Mouse (Mus musculus) hindbrain, embryonic 15.5 days (tissue): ENCODE measurements around the gene Spaca9. TPM values are rescaled to one million over a fixed set of nuclear protein-coding genes. Genes with fewer than 3 reads are reported as not detected.

Experiments
- ATAC-seq: fragments of 200-750 bp; cut with Nextera tagmentation; 2 replicates; pipeline ENCODE4 v1.8.0; 2017; ENCODE audit warnings: low read depth, moderate number of reproducible peaks, moderate TSS enrichment; ENCODE audit not compliant: low FRiP score
- H3K27ac ChIP-seq: fragments of 300-500 bp; sonication (generic); replicated peaks from 2 replicates; pipeline ENCODE4 v1.5.1; 2015; ENCODE audit warnings: mild to moderate bottlenecking, inconsistent platforms
- H3K27me3 ChIP-seq: fragments of 300-500 bp; sonication (generic); 2 replicates; pipeline ENCODE4 v1.6.1; 2015; ENCODE audit warnings: control low read depth, inconsistent platforms
- H3K36me3 ChIP-seq: fragments of 300-500 bp; sonication (generic); 2 replicates; pipeline ENCODE4 v1.6.1; 2015; ENCODE audit warnings: control low read depth, inconsistent platforms
- H3K4me1 ChIP-seq: fragments of 300-500 bp; sonication (generic); replicated peaks from 2 replicates; pipeline ENCODE4 v1.6.1; 2015; ENCODE audit warnings: control low read depth, inconsistent platforms
- H3K4me2 ChIP-seq: fragments of 300-500 bp; sonication (generic); 2 replicates; pipeline ENCODE4 v1.6.1; 2015; ENCODE audit warnings: moderate library complexity, mild to moderate bottlenecking, inconsistent platforms
- H3K4me3 ChIP-seq: fragments of 300-500 bp; sonication (generic); 2 replicates; pipeline ENCODE4 v1.5.1; 2015; ENCODE audit warnings: mild to moderate bottlenecking, inconsistent platforms
- H3K9ac ChIP-seq: fragments of 300-500 bp; sonication (generic); 2 replicates; pipeline ENCODE4 v1.6.1; 2015; ENCODE audit warnings: inconsistent platforms
- H3K9me3 ChIP-seq: fragments of 300-500 bp; sonication (generic); 2 replicates; pipeline ENCODE4 v1.6.1; 2016; ENCODE audit warnings: control low read depth, inconsistent platforms
- WGBS: fragments of 180-500 bp; shearing (Covaris S2); methylation state at CpG from one replicate; pipeline ENCODE4 v1.1.7; 2015; 5-methylcytosine and 5-hydroxymethylcytosine counted together
- microRNA-seq: library from miRNA; unstranded; fragments of <30 nt; microRNA quantifications from one replicate; pipeline ENCODE4, GENCODE M21; 2016
- polyA plus RNA-seq: library from polyadenylated mRNA; unstranded; fragments of >200 nt; fragmentation: Nextera tagmentation; extraction: Ambion mirVana; gene quantifications from 2 replicates; pipeline ENCODE4 v1.2.1, GENCODE M21; 2015

Spaca9 gene
- polyA plus RNA-seq, 1 experiment from 2014 or later, result 3.9 TPM

GRCm38 (mm10) chr2:28654295-28654694 is 45.2 kb downstream of the Spaca9 start:
- no peak overlapping the region for H3K4me3 ChIP-seq
- H3K27ac ChIP-seq, result no peak overlapping the region
- H3K4me2 ChIP-seq, result no peak overlapping the region
- H3K9me3 ChIP-seq, result no peaks in the 10 kb centered on the region
- H3K36me3 ChIP-seq, result peaks cover 33% of the 10 kb centered on the region
- H3K27me3 ChIP-seq, result no peaks in the 10 kb centered on the region
- 71% methylated on average over 2 of the region's 2 CpGs for WGBS
- H3K9ac ChIP-seq, result no peak overlapping the region
- no peak for ATAC-seq
- H3K4me1 ChIP-seq, result no peaks in the 10 kb centered on the region

- Histone ChIP-seq H3K36me3 (peaks cover 24% of the 10 kb centered on the region), H3K27me3 (no peaks in the 10 kb centered on the region), H3K4me3 (no peak overlapping the region), H3K4me1 (no peaks in the 10 kb centered on the region), H3K9ac (no peak overlapping the region), H3K27ac (no peak overlapping the region), H3K4me2 (no peak overlapping the region), H3K9me3 (no peaks in the 10 kb centered on the region)
- WGBS, result 93% methylated on average over 7 of the region's 7 CpGs
- ATAC-seq, result no peak
Measured at GRCm38 (mm10) chr2:28653351-28653750, 46.2 kb downstream of the Spaca9 start.

- 0 out of 2 replicates have a peak, but pooled peaks cover 9% of the 10 kb centered on the region for H3K36me3 ChIP-seq
- no peaks in the 10 kb centered on the region for H3K27me3 ChIP-seq
- ATAC-seq, result no peak
- no peak overlapping the region for H3K4me3 ChIP-seq
- no peaks in the 10 kb centered on the region for H3K9me3 ChIP-seq
- H3K4me1 ChIP-seq, result no peaks in the 10 kb centered on the region
- H3K27ac ChIP-seq, result no peak overlapping the region
- H3K9ac ChIP-seq, result no peak overlapping the region
- H3K4me2 ChIP-seq, result no peak overlapping the region
Measured at GRCm38 (mm10) chr2:28650526-28650925, 49.0 kb downstream of the Spaca9 start.

GRCm38 (mm10) chr2:28643081-28643480 is 56.4 kb downstream of the Spaca9 start:
- Histone ChIP-seq H3K9me3 (no peaks in the 10 kb centered on the region), H3K4me2 (peak overlapping the region; percentile 83), H3K9ac (no peak overlapping the region; the same call in 1 of the 2 replicates), H3K27ac (no peak overlapping the region), H3K36me3 (no peaks in the 10 kb centered on the region), H3K27me3 (no peaks in the 10 kb centered on the region), H3K4me3 (peak overlapping the region; percentile 92; the same call in 1 of the 2 replicates), H3K4me1 (peaks cover 35% of the 10 kb centered on the region)
- 89% methylated on average over 3 of the region's 3 CpGs for WGBS
- ATAC-seq, result no peak

Small RNAs within 50 kb of the gene (microRNA-seq; reads per million reads assigned to microRNA genes)
- gene Mir3088, result 1.5 reads per million

Other genes starting within 250 kb of the Spaca9 start
- 2.8 and 3.6 TPM in 2 replicates for gene 1700007K13Rik, start 233.4 kb downstream of the Spaca9 start, polyA plus RNA-seq
- 49.2 and 51.0 TPM in 2 replicates for gene Mrps2, start 231.7 kb downstream of the Spaca9 start, polyA plus RNA-seq
- 1.1 and 2.2 TPM in 2 replicates for gene Gbgt1, start 202.8 kb downstream of the Spaca9 start, polyA plus RNA-seq
- gene Gm10134, start 193.6 kb downstream of the Spaca9 start, polyA plus RNA-seq, result 2.6 and 2.7 TPM in 2 replicates
- gene Ralgds, start 186.6 kb downstream of the Spaca9 start, polyA plus RNA-seq, result 90.6 and 93.2 TPM in 2 replicates
- gene Cel, start 136.3 kb downstream of the Spaca9 start, polyA plus RNA-seq, result 0.14 and 0.22 TPM in 2 replicates
- 41.6 and 42.8 TPM in 2 replicates for gene Gtf3c5, start 116.0 kb downstream of the Spaca9 start, polyA plus RNA-seq
- 0.33 and 0.36 TPM in 2 replicates for gene Gfi1b, start 77.7 kb downstream of the Spaca9 start, polyA plus RNA-seq
- gene Tsc1, start 58.5 kb downstream of the Spaca9 start, polyA plus RNA-seq, result 31.7 and 32.4 TPM in 2 replicates
- 1.9 and 2.1 TPM in 2 replicates for gene Ak8, start 437 bp upstream of the Spaca9 start, polyA plus RNA-seq
- 19.9 and 20.4 TPM in 2 replicates for gene Gtf3c4, start 140.6 kb upstream of the Spaca9 start, polyA plus RNA-seq
- 12.4 and 17.3 TPM in 2 replicates for gene Ddx31, start 140.7 kb upstream of the Spaca9 start, polyA plus RNA-seq
- gene Barhl1, start 216.9 kb upstream of the Spaca9 start, polyA plus RNA-seq, result 43.3 and 60.4 TPM in 2 replicates